Mouse (Mus musculus): ENCODE results near the gene Mmp7. TPM values are rescaled to one million over a fixed set of nuclear protein-coding genes. Genes with fewer than 3 reads are reported as not detected.

The Mmp7 gene
- polyA plus RNA-seq, 1 experiment from 2014 or later, result not detected

- ATAC-seq (ENCODE audit: low FRiP score), result peak; percentile 57
- peak; percentile 66 for DNase-seq (ENCODE audit: low spot score)
- WGBS, result 41% methylated on average over 4 of the region's 4 CpGs
These were observed 22.4 kb downstream of the Mmp7 start for GRCm38 (mm10) chr9:7714062-7714907.

GRCm38 (mm10) chr9:7714908-7715175, 23.0 kb downstream of the Mmp7 start:
- no peaks in the 10 kb centered on the region for H3K9me3 ChIP-seq (ENCODE audit: control insufficient read depth, low read length)
- no peak for DNase-seq (ENCODE audit: low spot score)
- no peaks in the 10 kb centered on the region for H3K27me3 ChIP-seq (ENCODE audit: control insufficient read depth, insufficient read depth, low read length)
- H3K9ac ChIP-seq (ENCODE audit: low read depth, low read length), result no peak overlapping the region
- 79% methylated on average over 2 of the region's 2 CpGs for WGBS
- H3K27ac ChIP-seq (ENCODE audit: low read depth, low read length), result no peak overlapping the region
- ATAC-seq (ENCODE audit: low FRiP score), result 0 out of 2 replicates have a peak, but pooled peaks have one; percentile 27
- H3K4me1 ChIP-seq (replicated peaks; ENCODE audit: control insufficient read depth, insufficient read depth, low read length), result no peaks in the 10 kb centered on the region
- no peaks in the 10 kb centered on the region for H3K36me3 ChIP-seq (ENCODE audit: control insufficient read depth, insufficient read depth, low read length)
- H3K4me2 ChIP-seq (replicated peaks; ENCODE audit: low read depth, low read length), result no peak overlapping the region
- H3K4me3 ChIP-seq (ENCODE audit: low read depth, low read length), result no peak overlapping the region

More at GRCm38 (mm10) chr9:7714062-7714907, 22.4 kb downstream of the Mmp7 start:
- Histone ChIP-seq H3K27me3 (ENCODE audit: control insufficient read depth, insufficient read depth, low read length) (no peaks in the 10 kb centered on the region), H3K4me2 (replicated peaks; ENCODE audit: low read depth, low read length) (no peak overlapping the region), H3K4me1 (replicated peaks; ENCODE audit: control insufficient read depth, insufficient read depth, low read length) (no peaks in the 10 kb centered on the region), H3K9me3 (ENCODE audit: control insufficient read depth, low read length) (no peaks in the 10 kb centered on the region), H3K4me3 (ENCODE audit: low read depth, low read length) (no peak overlapping the region), H3K9ac (ENCODE audit: low read depth, low read length) (no peak overlapping the region), H3K27ac (ENCODE audit: low read depth, low read length) (no peak overlapping the region), H3K36me3 (ENCODE audit: control insufficient read depth, insufficient read depth, low read length) (no peaks in the 10 kb centered on the region)

GRCm38 (mm10) chr9:7721543-7721942, 29.7 kb downstream of the Mmp7 start:
- Histone ChIP-seq H3K4me3 (ENCODE audit: low read depth, low read length) (no peak overlapping the region), H3K27ac (ENCODE audit: low read depth, low read length) (no peak overlapping the region), H3K36me3 (ENCODE audit: control insufficient read depth, insufficient read depth, low read length) (no peaks in the 10 kb centered on the region), H3K9ac (ENCODE audit: low read depth, low read length) (no peak overlapping the region), H3K4me1 (replicated peaks; ENCODE audit: control insufficient read depth, insufficient read depth, low read length) (no peaks in the 10 kb centered on the region), H3K4me2 (replicated peaks; ENCODE audit: low read depth, low read length) (no peak overlapping the region), H3K9me3 (ENCODE audit: control insufficient read depth, low read length) (no peaks in the 10 kb centered on the region), H3K27me3 (ENCODE audit: control insufficient read depth, insufficient read depth, low read length) (no peaks in the 10 kb centered on the region)
- DNase-seq (ENCODE audit: low spot score), result no peak
- ATAC-seq (ENCODE audit: low FRiP score), result no peak
- WGBS, result 85% methylated on average over 1 of the region's 1 CpGs

GRCm38 (mm10) chr9:7728997-7729396, 37.1 kb downstream of the Mmp7 start:
- no peak for ATAC-seq (ENCODE audit: low FRiP score)
- 76% methylated on average over 4 of the region's 4 CpGs for WGBS

GRCm38 (mm10) chr9:7742696-7743095, 50.8 kb downstream of the Mmp7 start:
- Histone ChIP-seq H3K27ac (ENCODE audit: low read depth, low read length) (no peak overlapping the region), H3K4me1 (replicated peaks; ENCODE audit: control insufficient read depth, insufficient read depth, low read length) (no peaks in the 10 kb centered on the region), H3K9me3 (ENCODE audit: control insufficient read depth, low read length) (no peaks in the 10 kb centered on the region), H3K27me3 (ENCODE audit: control insufficient read depth, insufficient read depth, low read length) (no peaks in the 10 kb centered on the region), H3K4me2 (replicated peaks; ENCODE audit: low read depth, low read length) (no peak overlapping the region), H3K4me3 (ENCODE audit: low read depth, low read length) (no peak overlapping the region), H3K36me3 (ENCODE audit: control insufficient read depth, insufficient read depth, low read length) (no peaks in the 10 kb centered on the region), H3K9ac (ENCODE audit: low read depth, low read length) (no peak overlapping the region)
- DNase-seq (ENCODE audit: low spot score) (no peak), ATAC-seq (ENCODE audit: low FRiP score) (no peak)
- 92% methylated on average over 1 of the region's 1 CpGs for WGBS

More at GRCm38 (mm10) chr9:7728997-7729396, 37.1 kb downstream of the Mmp7 start:
- H3K4me1 ChIP-seq (replicated peaks; ENCODE audit: control insufficient read depth, insufficient read depth, low read length), result no peaks in the 10 kb centered on the region
- H3K4me2 ChIP-seq (replicated peaks; ENCODE audit: low read depth, low read length), result no peak overlapping the region
- no peaks in the 10 kb centered on the region for H3K36me3 ChIP-seq (ENCODE audit: control insufficient read depth, insufficient read depth, low read length)
- DNase-seq (ENCODE audit: low spot score), result no peak
- H3K27me3 ChIP-seq (ENCODE audit: control insufficient read depth, insufficient read depth, low read length), result no peaks in the 10 kb centered on the region
- no peaks in the 10 kb centered on the region for H3K9me3 ChIP-seq (ENCODE audit: control insufficient read depth, low read length)
- H3K27ac ChIP-seq (ENCODE audit: low read depth, low read length), result no peak overlapping the region
- H3K9ac ChIP-seq (ENCODE audit: low read depth, low read length), result no peak overlapping the region
- no peak overlapping the region for H3K4me3 ChIP-seq (ENCODE audit: low read depth, low read length)

- Histone ChIP-seq H3K9me3 (ENCODE audit: control insufficient read depth, low read length) (no peaks in the 10 kb centered on the region), H3K4me1 (replicated peaks; ENCODE audit: control insufficient read depth, insufficient read depth, low read length) (no peaks in the 10 kb centered on the region), H3K27ac (ENCODE audit: low read depth, low read length) (no peak overlapping the region), H3K4me2 (replicated peaks; ENCODE audit: low read depth, low read length) (no peak overlapping the region), H3K36me3 (ENCODE audit: control insufficient read depth, insufficient read depth, low read length) (no peaks in the 10 kb centered on the region), H3K27me3 (ENCODE audit: control insufficient read depth, insufficient read depth, low read length) (no peaks in the 10 kb centered on the region), H3K4me3 (ENCODE audit: low read depth, low read length) (no peak overlapping the region), H3K9ac (ENCODE audit: low read depth, low read length) (no peak overlapping the region)
- 83% methylated on average over 1 of the region's 1 CpGs for WGBS
- ATAC-seq (ENCODE audit: low FRiP score), result no peak
- no peak for DNase-seq (ENCODE audit: low spot score)
These were observed 52.3 kb downstream of the Mmp7 start for GRCm38 (mm10) chr9:7744156-7744555.

GRCm38 (mm10) chr9:7748881-7749280, 57.0 kb downstream of the Mmp7 start:
- Histone ChIP-seq H3K9me3 (ENCODE audit: control insufficient read depth, low read length) (no peaks in the 10 kb centered on the region), H3K36me3 (ENCODE audit: control insufficient read depth, insufficient read depth, low read length) (no peaks in the 10 kb centered on the region), H3K27ac (ENCODE audit: low read depth, low read length) (no peak overlapping the region), H3K9ac (ENCODE audit: low read depth, low read length) (no peak overlapping the region), H3K4me1 (replicated peaks; ENCODE audit: control insufficient read depth, insufficient read depth, low read length) (no peaks in the 10 kb centered on the region), H3K4me3 (ENCODE audit: low read depth, low read length) (no peak overlapping the region), H3K27me3 (ENCODE audit: control insufficient read depth, insufficient read depth, low read length) (no peaks in the 10 kb centered on the region), H3K4me2 (replicated peaks; ENCODE audit: low read depth, low read length) (no peak overlapping the region)
- ATAC-seq (ENCODE audit: low FRiP score), result no peak
- WGBS, result 89% methylated on average over 3 of the region's 3 CpGs
- DNase-seq (ENCODE audit: low spot score), result no peak

Other genes starting within 250 kb of the Mmp7 start
- gene Mmp3, start 246.3 kb upstream of the Mmp7 start, polyA plus RNA-seq (2014; fragmentation: Nextera tagmentation; extraction: Ambion mirVana), result not detected in 2 replicates
- gene Mmp10, start 189.7 kb upstream of the Mmp7 start, polyA plus RNA-seq (2014; fragmentation: Nextera tagmentation; extraction: Ambion mirVana), result not detected in 2 replicates
- 0.10 TPM in 1 of 2 replicates, not detected in the other for gene Mmp8, start 133.6 kb upstream of the Mmp7 start, polyA plus RNA-seq (2014; fragmentation: Nextera tagmentation; extraction: Ambion mirVana)
- not detected in 2 replicates for gene Mmp27, start 120.7 kb upstream of the Mmp7 start, polyA plus RNA-seq (2014; fragmentation: Nextera tagmentation; extraction: Ambion mirVana)
- not detected in 2 replicates for gene Mmp20, start 63.9 kb upstream of the Mmp7 start, polyA plus RNA-seq (2014; fragmentation: Nextera tagmentation; extraction: Ambion mirVana)
- gene Tmem123, start 72.0 kb downstream of the Mmp7 start, polyA plus RNA-seq (2014; fragmentation: Nextera tagmentation; extraction: Ambion mirVana), result 133 and 135 TPM in 2 replicates
- 45.3 and 51.7 TPM in 2 replicates for gene Birc2, start 145.0 kb downstream of the Mmp7 start, polyA plus RNA-seq (2014; fragmentation: Nextera tagmentation; extraction: Ambion mirVana)
- 3.5 and 3.7 TPM in 2 replicates for gene Birc3, start 181.1 kb downstream of the Mmp7 start, polyA plus RNA-seq (2014; fragmentation: Nextera tagmentation; extraction: Ambion mirVana)

Measured in hindbrain, embryonic 11.5 days (tissue).